Mouse (Mus musculus): ENCODE measurements around the gene Akr1b3. TPM values are rescaled to one million over a fixed set of nuclear protein-coding genes. Genes with fewer than 3 reads are reported as not detected.
A peak's percentile ranks its signal among the peaks of the same experiment; 100 is the strongest.

Akr1b3 gene
- polyA plus RNA-seq, 1 experiment = 493 TPM

GRCm38 (mm10) chr6:34297055-34297454 lies 20.2 kb downstream of the Akr1b3 start:
- no peaks in the 10 kb centered on the region for H3K27me3 ChIP-seq (ENCODE audit: control insufficient read depth, insufficient read depth, insufficient read length)
- no peak overlapping the region for H3K4me3 ChIP-seq
- H3K36me3 ChIP-seq (ENCODE audit: control insufficient read depth, insufficient read depth) = no peaks in the 10 kb centered on the region
- no peaks in the 10 kb centered on the region for H3K79me2 ChIP-seq (ENCODE audit: control insufficient read depth, insufficient read depth)
- no peak overlapping the region for H3ac ChIP-seq (ENCODE audit: control insufficient read depth, insufficient read length)
- H3K4me2 ChIP-seq (ENCODE audit: low read depth) = no peak overlapping the region
- no peak for TF ChIP-seq MYOG (IDR thresholded peaks at IDR 0.05; ENCODE audit: control insufficient read depth in 1 of 3, insufficient read depth in 1 of 3, insufficient read length in 2 of 3, low read depth in 2 of 3)
- TF ChIP-seq MYOD1 (IDR thresholded peaks at IDR 0.05; ENCODE audit: control insufficient read depth in 1 of 3, insufficient read length in 2 of 3, low read depth in 2 of 3) = no peak
- TF ChIP-seq POLR2AphosphoS2 (IDR thresholded peaks at IDR 0.05; ENCODE audit: insufficient read length, low read depth) = no peak
- TF ChIP-seq USF1 (IDR thresholded peaks at IDR 0.05; ENCODE audit: low read depth) = no peak
- no peak for TF ChIP-seq POLR2A (IDR thresholded peaks at IDR 0.05; ENCODE audit: insufficient read length, low read depth)
- TF ChIP-seq E2F4 (IDR thresholded peaks at IDR 0.05; ENCODE audit: insufficient read depth) = no peak
- no peak for TF ChIP-seq TCF3 (IDR thresholded peaks at IDR 0.05; ENCODE audit: insufficient read length, low read depth)
- no peak for TF ChIP-seq MAX (IDR thresholded peaks at IDR 0.05; ENCODE audit: low read depth)

DNA sequence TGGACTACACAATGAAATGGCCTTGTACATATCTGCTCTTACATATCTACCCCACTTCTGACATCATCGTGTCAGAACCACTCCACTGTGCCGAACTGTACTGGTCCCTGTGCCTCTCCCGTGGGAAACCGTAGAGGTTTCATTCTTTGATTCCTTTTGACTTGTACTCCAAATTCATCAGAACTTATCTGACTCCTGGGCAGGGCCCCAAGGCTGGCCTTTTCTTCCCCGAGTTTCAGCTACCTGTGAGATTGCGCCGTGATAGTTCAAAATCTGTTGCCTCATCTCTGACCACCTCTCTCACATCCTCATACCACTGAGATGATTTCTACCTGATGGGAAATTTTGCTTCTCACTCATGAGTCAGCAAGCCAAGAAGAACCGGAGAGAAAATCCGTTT lies 21.8 kb downstream of the Akr1b3 start:
- Histone ChIP-seq H3K4me2 (ENCODE audit: low read depth) (no peak overlapping the region), H3K79me2 (ENCODE audit: control insufficient read depth, insufficient read depth) (no peaks in the 10 kb centered on the region), H3K4me3 (no peak overlapping the region), H3ac (ENCODE audit: control insufficient read depth, insufficient read length) (no peak overlapping the region), H3K27me3 (ENCODE audit: control insufficient read depth, insufficient read depth, insufficient read length) (no peaks in the 10 kb centered on the region), H3K36me3 (ENCODE audit: control insufficient read depth, insufficient read depth) (no peaks in the 10 kb centered on the region)
- TF ChIP-seq POLR2AphosphoS2 (IDR thresholded peaks at IDR 0.05; ENCODE audit: insufficient read length, low read depth) = no peak
- TF ChIP-seq TCF3 (IDR thresholded peaks at IDR 0.05; ENCODE audit: insufficient read length, low read depth) = no peak
- TF ChIP-seq E2F4 (IDR thresholded peaks at IDR 0.05; ENCODE audit: insufficient read depth) = no peak
- no peak for TF ChIP-seq POLR2A (IDR thresholded peaks at IDR 0.05; ENCODE audit: insufficient read length, low read depth)
- no peak for TF ChIP-seq MAX (IDR thresholded peaks at IDR 0.05; ENCODE audit: low read depth)
- no peak for TF ChIP-seq MYOG (IDR thresholded peaks at IDR 0.05; ENCODE audit: control insufficient read depth in 1 of 3, insufficient read depth in 1 of 3, insufficient read length in 2 of 3, low read depth in 2 of 3)
- no peak for TF ChIP-seq MYOD1 (IDR thresholded peaks at IDR 0.05; ENCODE audit: control insufficient read depth in 1 of 3, insufficient read length in 2 of 3, low read depth in 2 of 3)
- no peak for TF ChIP-seq USF1 (IDR thresholded peaks at IDR 0.05; ENCODE audit: low read depth)
- TF ChIP-seq REST (IDR thresholded peaks at IDR 0.05; ENCODE audit: insufficient read depth, insufficient read length) = no peak
- TF ChIP-seq CEBPB (IDR thresholded peaks at IDR 0.05; ENCODE audit: insufficient read depth, poor library complexity, severe bottlenecking) = no peak
- TF ChIP-seq SRF (IDR thresholded peaks at IDR 0.05; ENCODE audit: control insufficient read depth, insufficient read length, low read depth) = no peak

GRCm38 (mm10) chr6:34292882-34293487 lies 24.3 kb downstream of the Akr1b3 start:
- no peaks in the 10 kb centered on the region for H3K27me3 ChIP-seq (ENCODE audit: control insufficient read depth, insufficient read depth, insufficient read length)
- no peaks in the 10 kb centered on the region for H3K36me3 ChIP-seq (ENCODE audit: control insufficient read depth, insufficient read depth)
- peak overlapping the region; percentile 70 for H3K4me2 ChIP-seq (ENCODE audit: low read depth)
- H3K79me2 ChIP-seq (ENCODE audit: control insufficient read depth, insufficient read depth) = no peaks in the 10 kb centered on the region
- H3ac ChIP-seq (ENCODE audit: control insufficient read depth, insufficient read length) = no peak overlapping the region
- H3K4me3 ChIP-seq = no peak overlapping the region
- TF ChIP-seq MYOD1 (IDR thresholded peaks at IDR 0.05; ENCODE audit: control insufficient read depth in 1 of 3, insufficient read length in 2 of 3, low read depth in 2 of 3) (no peak), TCF3 (IDR thresholded peaks at IDR 0.05; ENCODE audit: insufficient read length, low read depth) (no peak), SRF (IDR thresholded peaks at IDR 0.05; ENCODE audit: control insufficient read depth, insufficient read length, low read depth) (no peak), POLR2A (IDR thresholded peaks at IDR 0.05; ENCODE audit: insufficient read length, low read depth) (no peak), MYOG (IDR thresholded peaks at IDR 0.05; ENCODE audit: control insufficient read depth in 1 of 3, insufficient read depth in 1 of 3, insufficient read length in 2 of 3, low read depth in 2 of 3) (no peak), CEBPB (IDR thresholded peaks at IDR 0.05; ENCODE audit: insufficient read depth, poor library complexity, severe bottlenecking) (no peak), MAX (IDR thresholded peaks at IDR 0.05; ENCODE audit: low read depth) (no peak), E2F4 (IDR thresholded peaks at IDR 0.05; ENCODE audit: insufficient read depth) (no peak), TCF12 (IDR thresholded peaks at IDR 0.05; ENCODE audit: insufficient read depth, poor library complexity, severe bottlenecking) (no peak), POLR2AphosphoS2 (IDR thresholded peaks at IDR 0.05; ENCODE audit: insufficient read length, low read depth) (no peak), USF1 (IDR thresholded peaks at IDR 0.05; ENCODE audit: low read depth) (no peak), REST (IDR thresholded peaks at IDR 0.05; ENCODE audit: insufficient read depth, insufficient read length) (no peak)

- H3K4me2 ChIP-seq (ENCODE audit: low read depth) = peak overlapping the region; percentile 70
- no peak overlapping the region for H3K4me3 ChIP-seq
- no peaks in the 10 kb centered on the region for H3K27me3 ChIP-seq (ENCODE audit: control insufficient read depth, insufficient read depth, insufficient read length)
- H3K36me3 ChIP-seq (ENCODE audit: control insufficient read depth, insufficient read depth) = no peaks in the 10 kb centered on the region
- no peak for TF ChIP-seq POLR2AphosphoS2 (IDR thresholded peaks at IDR 0.05; ENCODE audit: insufficient read length, low read depth)
- no peak for TF ChIP-seq TCF12 (IDR thresholded peaks at IDR 0.05; ENCODE audit: insufficient read depth, poor library complexity, severe bottlenecking)
- peak; percentile 81 for TF ChIP-seq USF1 (IDR thresholded peaks at IDR 0.05; ENCODE audit: low read depth)
- TF ChIP-seq MYOG (IDR thresholded peaks at IDR 0.05; ENCODE audit: control insufficient read depth in 1 of 3, insufficient read depth in 1 of 3, insufficient read length in 2 of 3, low read depth in 2 of 3) = no peak
- H3ac ChIP-seq (ENCODE audit: control insufficient read depth, insufficient read length) = no peak overlapping the region
- no peaks in the 10 kb centered on the region for H3K79me2 ChIP-seq (ENCODE audit: control insufficient read depth, insufficient read depth)
Measured at GRCm38 (mm10) chr6:34292196-34292881, 24.9 kb downstream of the Akr1b3 start.

Data from myocyte (in vitro differentiated cells).